Mouse (Mus musculus) neural tube, embryonic 11.5 days (tissue): ENCODE results near the gene Cyp1b1. TPM values are rescaled to one million over a fixed set of nuclear protein-coding genes. Genes with fewer than 3 reads are reported as not detected.

Experiments
- ATAC-seq: fragments of 200-750 bp; cut with Nextera tagmentation; 2 replicates; pipeline ENCODE4 v1.8.0; 2017; ENCODE audit warnings: moderate number of reproducible peaks, mild to moderate bottlenecking, moderate TSS enrichment, moderate library complexity; ENCODE audit not compliant: insufficient read depth, low FRiP score, low TSS enrichment
- DNase-seq: peaks from one replicate; pipeline ENCODE4 v3.0.0-alpha.2; 2015; ENCODE audit warnings: low spot score
- H3K27ac ChIP-seq: fragments of 300-500 bp; sonication (generic); 2 replicates; pipeline ENCODE4 v1.5.1; 2014; ENCODE audit warnings: low read depth, mild to moderate bottlenecking, low read length
- H3K27me3 ChIP-seq: fragments of 300-500 bp; sonication (generic); 2 replicates; pipeline ENCODE4 v1.6.1; 2014; ENCODE audit warnings: mild to moderate bottlenecking, low read length, mixed read lengths; ENCODE audit not compliant: control insufficient read depth, insufficient read depth
- H3K36me3 ChIP-seq: fragments of 300-500 bp; sonication (generic); 2 replicates; pipeline ENCODE4 v1.6.1; 2014; ENCODE audit warnings: mild to moderate bottlenecking, low read length, moderate library complexity, mixed read lengths; ENCODE audit not compliant: control insufficient read depth, insufficient read depth
- H3K4me1 ChIP-seq: fragments of 300-500 bp; sonication (generic); 2 replicates; pipeline ENCODE4 v1.6.1; 2014; ENCODE audit warnings: low read length, mixed read lengths; ENCODE audit not compliant: control insufficient read depth, insufficient read depth
- H3K4me2 ChIP-seq: fragments of 300-500 bp; sonication (generic); 2 replicates; pipeline ENCODE4 v1.6.1; 2014; ENCODE audit warnings: low read depth, mild to moderate bottlenecking, moderate library complexity
- H3K4me3 ChIP-seq: fragments of 300-500 bp; sonication (generic); 2 replicates; pipeline ENCODE4 v1.5.1; 2014; ENCODE audit warnings: low read depth, low read length
- H3K9ac ChIP-seq: fragments of 300-500 bp; sonication (generic); 2 replicates; pipeline ENCODE4 v1.6.1; 2014; ENCODE audit warnings: mild to moderate bottlenecking, low read length
- H3K9me3 ChIP-seq: fragments of 300-500 bp; sonication (generic); 2 replicates; pipeline ENCODE4 v1.6.1; 2016; ENCODE audit warnings: low read length; ENCODE audit not compliant: control insufficient read depth
- WGBS: fragments of 180-500 bp; shearing (Covaris S2); extraction: QIAGEN DNeasy Blood & Tissue Kit; methylation state at CpG from one replicate; pipeline ENCODE4 v1.1.7; 2014; 5-methylcytosine and 5-hydroxymethylcytosine counted together
- polyA plus RNA-seq: library from polyadenylated mRNA; unstranded; fragments of >200 nt; fragmentation: Nextera tagmentation; extraction: Ambion mirVana; gene quantifications from 2 replicates; pipeline ENCODE4 v1.2.1, GENCODE M21; 2014

Cyp1b1 gene
- polyA plus RNA-seq, 1 experiment from 2014 or later: 5.1 TPM

- H3K36me3 ChIP-seq: no peaks in the 10 kb centered on the region
- H3K9ac ChIP-seq: no peak overlapping the region
- no peak overlapping the region for H3K27ac ChIP-seq
- no peak overlapping the region for H3K4me2 ChIP-seq
- no peaks in the 10 kb centered on the region for H3K9me3 ChIP-seq
- no peak for ATAC-seq
- 8% methylated on average over 6 of the region's 6 CpGs for WGBS
- no peak overlapping the region for H3K4me3 ChIP-seq
- H3K4me1 ChIP-seq: peaks cover 15% of the 10 kb centered on the region; the same call in 1 of the 2 replicates
- peaks cover 53% of the 10 kb centered on the region for H3K27me3 ChIP-seq
- no peak for DNase-seq
These were observed 2.9 kb downstream of the Cyp1b1 start for GRCm38 (mm10) chr17:79711944-79712343.

- Histone ChIP-seq H3K4me1 (peaks cover 15% of the 10 kb centered on the region; the same call in 1 of the 2 replicates), H3K4me3 (no peak overlapping the region), H3K27me3 (peaks cover 50% of the 10 kb centered on the region), H3K27ac (no peak overlapping the region), H3K36me3 (no peaks in the 10 kb centered on the region), H3K9ac (no peak overlapping the region), H3K4me2 (no peak overlapping the region), H3K9me3 (no peaks in the 10 kb centered on the region)
- ATAC-seq: no peak
- 8% methylated on average over 15 of the region's 15 CpGs for WGBS
- peak; percentile 22 for DNase-seq
These were observed 4.5 kb downstream of the Cyp1b1 start for GRCm38 (mm10) chr17:79710246-79710842.

GRCm38 (mm10) chr17:79709718-79710117 lies 5.1 kb downstream of the Cyp1b1 start:
- Histone ChIP-seq H3K9ac (no peak overlapping the region), H3K4me2 (no peak overlapping the region), H3K9me3 (no peaks in the 10 kb centered on the region), H3K27me3 (peaks cover 44% of the 10 kb centered on the region), H3K27ac (no peak overlapping the region), H3K4me1 (peaks cover 12% of the 10 kb centered on the region; the same call in 1 of the 2 replicates), H3K36me3 (no peaks in the 10 kb centered on the region), H3K4me3 (no peak overlapping the region)
- ATAC-seq (no peak), DNase-seq (no peak)
- WGBS: 16% methylated on average over 1 of the region's 1 CpGs

- Histone ChIP-seq H3K4me2 (no peak overlapping the region), H3K9ac (no peak overlapping the region), H3K36me3 (no peaks in the 10 kb centered on the region), H3K27ac (no peak overlapping the region), H3K27me3 (peaks cover 28% of the 10 kb centered on the region), H3K9me3 (no peaks in the 10 kb centered on the region), H3K4me1 (0 out of 2 replicates have a peak, but pooled peaks cover 2% of the 10 kb centered on the region), H3K4me3 (no peak overlapping the region)
- ATAC-seq: no peak
- peak; percentile 16 for DNase-seq
- WGBS: 7% methylated on average over 7 of the region's 7 CpGs
These were observed 6.7 kb downstream of the Cyp1b1 start for GRCm38 (mm10) chr17:79708168-79708567.

GRCm38 (mm10) chr17:79705671-79706455 lies 9.0 kb downstream of the Cyp1b1 start:
- Histone ChIP-seq H3K27ac (no peak overlapping the region), H3K4me2 (no peak overlapping the region), H3K9ac (no peak overlapping the region), H3K4me3 (no peak overlapping the region), H3K36me3 (no peaks in the 10 kb centered on the region), H3K4me1 (no peaks in the 10 kb centered on the region), H3K27me3 (peaks cover 10% of the 10 kb centered on the region), H3K9me3 (no peaks in the 10 kb centered on the region)
- WGBS: 76% methylated on average over 9 of the region's 9 CpGs
- no peak for ATAC-seq
- DNase-seq: no peak

GRCm38 (mm10) chr17:79700871-79701270 lies 14.0 kb downstream of the Cyp1b1 start:
- no peak overlapping the region for H3K27ac ChIP-seq
- H3K9ac ChIP-seq: no peak overlapping the region
- ATAC-seq: no peak
- WGBS: 81% methylated on average over 5 of the region's 5 CpGs
- H3K27me3 ChIP-seq: no peaks in the 10 kb centered on the region
- H3K4me3 ChIP-seq: no peak overlapping the region
- H3K4me1 ChIP-seq: no peaks in the 10 kb centered on the region
- no peak overlapping the region for H3K4me2 ChIP-seq
- H3K9me3 ChIP-seq: no peaks in the 10 kb centered on the region
- H3K36me3 ChIP-seq: no peaks in the 10 kb centered on the region
- no peak for DNase-seq

GRCm38 (mm10) chr17:79699197-79699596 lies 15.7 kb downstream of the Cyp1b1 start:
- H3K9ac ChIP-seq: no peak overlapping the region
- H3K4me2 ChIP-seq: no peak overlapping the region
- no peak for ATAC-seq
- H3K36me3 ChIP-seq: no peaks in the 10 kb centered on the region
- no peak overlapping the region for H3K27ac ChIP-seq
- H3K9me3 ChIP-seq: no peaks in the 10 kb centered on the region
- H3K4me1 ChIP-seq: no peaks in the 10 kb centered on the region
- no peak overlapping the region for H3K4me3 ChIP-seq
- DNase-seq: no peak
- no peaks in the 10 kb centered on the region for H3K27me3 ChIP-seq
- WGBS: 26% methylated on average over 1 of the region's 1 CpGs

- no peak overlapping the region for H3K27ac ChIP-seq
- no peak for ATAC-seq
- H3K4me2 ChIP-seq: no peak overlapping the region
- no peak overlapping the region for H3K4me3 ChIP-seq
- no peaks in the 10 kb centered on the region for H3K9me3 ChIP-seq
- no peak for DNase-seq
- H3K36me3 ChIP-seq: no peaks in the 10 kb centered on the region
- H3K27me3 ChIP-seq: no peaks in the 10 kb centered on the region
- no peaks in the 10 kb centered on the region for H3K4me1 ChIP-seq
- no peak overlapping the region for H3K9ac ChIP-seq
- 93% methylated on average over 6 of the region's 6 CpGs for WGBS
These were observed 19.3 kb downstream of the Cyp1b1 start for GRCm38 (mm10) chr17:79695541-79695940.

- H3K36me3 ChIP-seq: no peaks in the 10 kb centered on the region
- WGBS: 86% methylated on average over 4 of the region's 4 CpGs
- H3K9ac ChIP-seq: no peak overlapping the region
- H3K9me3 ChIP-seq: no peaks in the 10 kb centered on the region
- no peak overlapping the region for H3K4me3 ChIP-seq
- H3K27ac ChIP-seq: no peak overlapping the region
- no peak overlapping the region for H3K4me2 ChIP-seq
- no peak for ATAC-seq
- no peaks in the 10 kb centered on the region for H3K27me3 ChIP-seq
- no peaks in the 10 kb centered on the region for H3K4me1 ChIP-seq
- DNase-seq: no peak
These were observed 19.8 kb downstream of the Cyp1b1 start for GRCm38 (mm10) chr17:79695106-79695505.
